ENCODE assay signal across 9 mouse cellular contexts in genomic region chr2:66644384-66644783, GRCm38 (mm10). TPM values are rescaled to one million over a fixed set of nuclear protein-coding genes. Genes with fewer than 3 reads are reported as not detected.
A peak's percentile ranks its signal among the peaks of the same experiment; 100 is the strongest.
DNase-seq lines count a peak whose midpoint lies in the region; ATAC-seq and TF ChIP-seq lines count a peak whose summit lies in the region.
"Had no signal": no experiment of that assay in that cellular context is flagged by ENCODE, and none has a peak within 500 bp of the region (broad histone marks: within the 10 kb centered on the region; RNA-seq: fewer than 3 reads in every experiment).

No protein-coding gene starts in this region.

- no peaks in the 10 kb centered on the region for H3K4me1 ChIP-seq in kidney, embryonic 14.5 days (ENCODE audit: control insufficient read depth, insufficient read depth, low read length)
- H3K4me1 ChIP-seq in ES-E14 (ENCODE audit: control insufficient read depth in 2 of 2, insufficient read depth in 2 of 2, low read length in 2 of 2, poor library complexity in 1 of 2), result no peaks in the 10 kb centered on the region
- H3K4me1 ChIP-seq: neural tube, embryonic 13.5 days had no signal

- H3K9me3 ChIP-seq in kidney, embryonic 14.5 days (ENCODE audit: control insufficient read depth, low read length), result no peaks in the 10 kb centered on the region
- H3K9me3 ChIP-seq in ES-E14 (ENCODE audit: control insufficient read depth, insufficient read depth, low read depth, low read length), result no peaks in the 10 kb centered on the region
- H3K9me3 ChIP-seq: neural tube, embryonic 13.5 days had no signal

- H3K4me2 ChIP-seq in kidney, embryonic 14.5 days (replicated peaks; ENCODE audit: low read depth, low read length), result no peak overlapping the region
- H3K4me2 ChIP-seq: neural tube, embryonic 13.5 days had no signal

- no peak overlapping the region for H3K9ac ChIP-seq in kidney, embryonic 14.5 days (ENCODE audit: low read depth, low read length)
- no peak overlapping the region for H3K9ac ChIP-seq in ES-E14 (ENCODE audit: insufficient read depth, low read depth, low read length, poor library complexity, severe bottlenecking)
- H3K9ac ChIP-seq: neural tube, embryonic 13.5 days had no signal

- in situ Hi-C loops in ES-E14 (cut with MboI; ENCODE audit: low sequenced_read_pairs in 2 of 2, unreplicated experiment in 2 of 2), result loop anchor here in 1 of 2 experiments (10.0 kb wide), 2 partner anchors 120 to 170 kb away; no protein-coding TSS in a partner anchor

- H3K27me3 ChIP-seq in kidney, embryonic 14.5 days (ENCODE audit: control insufficient read depth, insufficient read depth, low read length), result no peaks in the 10 kb centered on the region
- H3K27me3 ChIP-seq: neural tube, embryonic 13.5 days had no signal

- DNase-seq in kidney, postnatal 4 days, result no peak
- no peak for DNase-seq in ES-E14 (ENCODE audit: low read depth, low spot score)
- peak; percentile 32 for DNase-seq in brain, embryonic 18.5 days (ENCODE audit: low read depth, low spot score)
- peak; percentile 13 to 34 for DNase-seq in kidney, postnatal 36 days
- no peak for DNase-seq in thymus, postnatal 36 days
- no peak for DNase-seq in spleen, adult 18-20 months
- DNase-seq in ovary, postnatal 10 days (ENCODE audit: low spot score), result no peak

- no peak overlapping the region for H3K27ac ChIP-seq in kidney, embryonic 14.5 days (ENCODE audit: low read depth, low read length)
- H3K27ac ChIP-seq in ES-E14 (ENCODE audit: insufficient read depth, low read depth, low read length, poor library complexity, severe bottlenecking), result no peak overlapping the region
- H3K27ac ChIP-seq: neural tube, embryonic 13.5 days had no signal

- no peak overlapping the region for H3K4me3 ChIP-seq in kidney, embryonic 14.5 days (ENCODE audit: low read length)
- H3K4me3 ChIP-seq in ES-E14 (ENCODE audit: insufficient read depth in 1 of 2, low read depth in 1 of 2, low read length in 2 of 2, poor library complexity in 1 of 2, severe bottlenecking in 1 of 2), result no peak overlapping the region
- H3K4me3 ChIP-seq: neural tube, embryonic 13.5 days had no signal

- WGBS in kidney, embryonic 14.5 days, result 30% methylated on average over 5 of the region's 5 CpGs

- peak; percentile 55; the same call in 1 of the 2 replicates for ATAC-seq in kidney, embryonic 14.5 days (ENCODE audit: low FRiP score, low TSS enrichment)

- H3K36me3 ChIP-seq in kidney, embryonic 14.5 days (ENCODE audit: control insufficient read depth, insufficient read depth, low read length), result no peaks in the 10 kb centered on the region
- H3K36me3 ChIP-seq in ES-E14 (ENCODE audit: control insufficient read depth, insufficient read depth, low read length, poor library complexity, severe bottlenecking), result no peaks in the 10 kb centered on the region
- H3K36me3 ChIP-seq: neural tube, embryonic 13.5 days had no signal

TF ChIP-seq in ES-E14, 5 proteins besides CTCF, POLR2A, EP300 and RAD21:
- TF ChIP-seq ZC3H11A (IDR thresholded peaks at IDR 0.05; ENCODE audit: borderline replicate concordance, low read depth, low read length) (0 out of 2 replicates have a peak, but pooled peaks have one; percentile 14), HCFC1 (IDR thresholded peaks at IDR 0.05; ENCODE audit: borderline replicate concordance, insufficient read depth, low read length) (no peak)

RNA-seq across cellular contexts. Expression of gene Scn9a, which starts 9.6 kb away (rescaled TPM):
- polyA plus RNA-seq in kidney, embryonic 14.5 days (2014; fragmentation: Nextera tagmentation; extraction: Ambion mirVana), result 0.45 and 0.60 TPM in 2 replicates
- total RNA-seq in ES-E14 (2012; rRNA removed), result 0.80 and 1.2 TPM in 2 replicates

Comparison
In these comparisons a context has a peak if more than half of its experiments do, and no peak if none do; other contexts are left out.
1. DNase-seq: peak in brain, embryonic 18.5 days (single experiment) and kidney, postnatal 36 days (2 of 2); none in kidney, postnatal 4 days (0 of 2), ES-E14 (single experiment), thymus, postnatal 36 days (0 of 2), spleen, adult 18-20 months (0 of 2) and ovary, postnatal 10 days (single experiment).